Mouse (Mus musculus) liver, embryonic 14.5 days (tissue): ENCODE measurements around the gene Spcs1. TPM values are rescaled to one million over a fixed set of nuclear protein-coding genes. Genes with fewer than 3 reads are reported as not detected.

ENCODE experiments used
- ATAC-seq: fragments of 200-750 bp; cut with Nextera tagmentation; 2 replicates; pipeline ENCODE4 v1.8.0; 2017; ENCODE audit warnings: moderate number of reproducible peaks, mild to moderate bottlenecking, moderate library complexity; ENCODE audit not compliant: insufficient read depth
- DNase-seq, 3 experiments: peaks; one replicate each; pipeline ENCODE4 v3.0.0-alpha.2; 2012 to 2013; ENCODE audit warnings: low read depth in 3 of 3, low spot score in 3 of 3
- H3K27ac ChIP-seq: fragments of 300-500 bp; sonication (generic); 2 replicates; pipeline ENCODE4 v1.5.1; 2014; ENCODE audit warnings: moderate library complexity, mild to moderate bottlenecking, control low read depth, inconsistent platforms
- H3K27me3 ChIP-seq: fragments of 300-500 bp; sonication (generic); 2 replicates; pipeline ENCODE4 v1.6.1; 2014; ENCODE audit warnings: mild to moderate bottlenecking, low read length, moderate library complexity; ENCODE audit not compliant: control insufficient read depth, insufficient read depth
- H3K36me3 ChIP-seq: fragments of 300-500 bp; sonication (generic); replicated peaks from 2 replicates; pipeline ENCODE4 v1.6.1; 2014; ENCODE audit warnings: low read depth; ENCODE audit not compliant: control insufficient read depth, insufficient read depth
- H3K4me1 ChIP-seq, 2 experiments: fragments of 200-500 bp in 1 of 2; fragments of 300-500 bp in 1 of 2; sonication (generic) in 1 of 2; replicated peaks; 2 replicates each; pipeline ENCODE4 v1.6.1; 2012 to 2014; ENCODE audit warnings: antibody characterized with exemption in 1 of 2, inconsistent platforms in 1 of 2, low read length in 1 of 2; ENCODE audit not compliant: control insufficient read depth in 2 of 2, insufficient read depth in 2 of 2
- H3K4me2 ChIP-seq: fragments of 300-500 bp; sonication (generic); 2 replicates; pipeline ENCODE4 v1.6.1; 2014; ENCODE audit warnings: low read depth, mild to moderate bottlenecking, control low read depth, moderate library complexity
- H3K4me3 ChIP-seq, 2 experiments: fragments of 200-500 bp in 1 of 2; fragments of 300-500 bp in 1 of 2; sonication (generic) in 1 of 2; 2 replicates each; pipeline ENCODE4 v1.5.1; 2012 to 2014; ENCODE audit warnings: low read depth in 2 of 2, low read length in 2 of 2, mild to moderate bottlenecking in 2 of 2, control low read depth in 1 of 2, inconsistent platforms in 1 of 2, moderate library complexity in 1 of 2; ENCODE audit not compliant: insufficient read depth in 1 of 2
- H3K9ac ChIP-seq: fragments of 300-500 bp; sonication (generic); replicated peaks from 2 replicates; pipeline ENCODE4 v1.6.1; 2014; ENCODE audit warnings: mild to moderate bottlenecking, control low read depth, moderate library complexity
- H3K9me3 ChIP-seq: fragments of 300-500 bp; sonication (generic); 2 replicates; pipeline ENCODE4 v1.6.1; 2016; ENCODE audit warnings: low read length, mixed read lengths; ENCODE audit not compliant: control insufficient read depth
- CTCF ChIP-seq: IDR thresholded peaks from 2 replicates; pipeline ENCODE4 v1.5.1; 2016; ENCODE audit warnings: antibody characterized with exemption, low read depth, control low read depth
- EP300 ChIP-seq: IDR thresholded peaks from 2 replicates; pipeline ENCODE4 v1.6.1; 2016; ENCODE audit warnings: antibody characterized with exemption, low read depth
- WGBS: fragments of 180-500 bp; shearing (Covaris S2); extraction: QIAGEN DNeasy Blood & Tissue Kit; methylation state at CpG from one replicate; pipeline ENCODE4 v1.1.7; 2014; ENCODE audit not compliant: insufficient replicate concordance; 5-methylcytosine and 5-hydroxymethylcytosine counted together
- polyA plus RNA-seq, 2 experiments: library from polyadenylated mRNA; depleted of rRNA in 1 of 2; stranded (reverse) in 1 of 2; unstranded in 1 of 2; fragments of >200 nt; fragmentation: Nextera tagmentation in 1 of 2; extraction: Ambion mirVana in 1 of 2; gene quantifications; 2 replicates each; pipeline versions ENCODE4 v1.2.1 to v1.2.3; 2012 to 2014

Gene Spcs1
- polyA plus RNA-seq (2012; rRNA removed): 157 and 292 TPM in 2 replicates
- polyA plus RNA-seq (2014; fragmentation: Nextera tagmentation; extraction: Ambion mirVana): 307 and 323 TPM in 2 replicates

DNA sequence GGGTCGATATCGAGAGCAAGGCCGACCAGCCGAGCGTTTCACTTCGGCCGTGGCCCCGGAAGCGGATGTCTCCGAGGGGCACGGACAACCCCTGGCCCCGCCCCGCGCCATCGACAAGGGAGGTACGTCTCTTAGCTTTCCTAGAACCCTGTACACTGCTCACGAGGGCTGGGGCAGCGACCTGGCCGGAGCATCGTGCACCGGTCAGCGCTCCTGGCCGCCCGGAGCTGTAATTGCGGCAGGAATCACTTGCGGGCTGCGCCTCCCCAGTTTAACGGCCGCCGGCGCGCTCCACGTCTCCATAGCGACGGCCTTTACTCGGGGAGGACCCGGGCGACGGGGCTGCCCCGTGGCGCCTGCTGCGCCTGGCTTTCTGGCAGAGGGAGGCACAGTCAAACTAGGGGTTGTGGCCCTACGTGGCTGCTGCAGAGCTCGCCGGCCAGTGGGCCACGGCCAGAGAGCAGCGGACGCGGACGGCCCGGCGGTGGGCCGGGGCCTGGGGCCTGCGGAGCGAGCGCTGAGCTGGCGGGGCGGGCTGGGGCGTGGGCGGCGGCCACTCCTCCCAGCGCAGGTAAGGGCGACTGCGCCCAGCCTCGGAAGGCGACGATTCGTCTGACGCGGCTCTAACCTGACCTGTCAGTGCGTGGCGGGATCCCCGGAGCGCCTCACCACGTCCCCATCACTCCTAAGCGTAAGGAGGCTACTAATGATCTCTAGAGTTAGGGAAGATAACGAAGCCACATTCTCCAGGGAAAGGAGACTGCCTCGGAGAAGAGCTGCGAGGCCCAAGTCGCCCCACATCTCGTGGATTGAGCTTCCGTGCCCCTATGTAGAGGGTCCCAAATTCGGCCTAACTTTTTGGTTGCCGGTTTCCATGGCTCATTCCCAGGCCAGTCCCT lies at the start of gene Spcs1, which contains the start of gene Glt8d1:
TSS of gene Spcs1 (minus strand) at position 366 of the 899 bp plus-strand sequence.
TSS of gene Glt8d1 (plus strand) at position 94 of the 899 bp plus-strand sequence.
- 2% methylated on average over 82 of the region's 84 CpGs for WGBS
- TF ChIP-seq EP300: peak; percentile 19; the same call in 1 of the 2 replicates
- TF ChIP-seq CTCF: no peak
- peak within 1 kb of the TSS; percentile 78 to 80 for H3K4me3 ChIP-seq
- peaks cover 3% of the 10 kb centered on the region; the same call in 1 of the 2 replicates for H3K36me3 ChIP-seq
- no peaks in the 10 kb centered on the region for H3K9me3 ChIP-seq
- ATAC-seq (peak; percentile 88), DNase-seq (peak; percentile 61 to 71 (median 65))
- H3K9ac ChIP-seq: peak within 1 kb of the TSS; percentile 79
- H3K27me3 ChIP-seq: no peaks in the 10 kb centered on the region
- peak within 1 kb of the TSS; percentile 74 for H3K4me2 ChIP-seq
- H3K4me1 ChIP-seq: peaks cover 7 to 10% of the 10 kb centered on the region in 2 experiments
- H3K27ac ChIP-seq: peak within 1 kb of the TSS; percentile 52

DNA sequence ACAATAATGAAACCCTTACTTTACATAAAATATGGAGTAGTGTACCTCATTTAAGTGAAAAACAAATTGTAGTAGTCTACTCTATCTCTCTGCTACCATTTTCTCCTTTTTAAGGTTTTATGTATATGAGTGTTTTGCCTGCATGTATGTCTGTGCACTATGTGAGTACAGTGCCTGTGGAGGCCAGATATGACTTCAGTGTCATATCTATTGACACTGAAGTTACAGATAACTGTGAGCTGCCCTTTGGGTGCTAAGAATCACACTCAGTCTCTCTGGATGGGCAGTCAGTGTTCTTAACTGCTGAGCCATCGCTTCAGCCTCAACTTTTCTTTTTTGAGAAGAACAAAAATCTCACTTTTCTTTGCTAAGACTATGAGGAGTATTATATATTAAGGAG lies 44.3 kb upstream of the Spcs1 start:
- H3K4me2 ChIP-seq: peak overlapping the region; percentile 56
- H3K9ac ChIP-seq: no peak overlapping the region
- no peaks in the 10 kb centered on the region for H3K9me3 ChIP-seq
- peaks cover 43% of the 10 kb centered on the region for H3K36me3 ChIP-seq
- TF ChIP-seq EP300 (peak; percentile 96), CTCF (no peak)
- DNase-seq (peak; percentile 78 to 84 (median 84)), ATAC-seq (peak; percentile 100)
- 27% methylated on average over 1 of the region's 1 CpGs for WGBS
- no peaks in the 10 kb centered on the region for H3K27me3 ChIP-seq
- peak overlapping the region; percentile 91 for H3K27ac ChIP-seq
- H3K4me3 ChIP-seq: no peak overlapping the region
- H3K4me1 ChIP-seq: peaks cover 23 to 26% of the 10 kb centered on the region in 2 experiments

DNA sequence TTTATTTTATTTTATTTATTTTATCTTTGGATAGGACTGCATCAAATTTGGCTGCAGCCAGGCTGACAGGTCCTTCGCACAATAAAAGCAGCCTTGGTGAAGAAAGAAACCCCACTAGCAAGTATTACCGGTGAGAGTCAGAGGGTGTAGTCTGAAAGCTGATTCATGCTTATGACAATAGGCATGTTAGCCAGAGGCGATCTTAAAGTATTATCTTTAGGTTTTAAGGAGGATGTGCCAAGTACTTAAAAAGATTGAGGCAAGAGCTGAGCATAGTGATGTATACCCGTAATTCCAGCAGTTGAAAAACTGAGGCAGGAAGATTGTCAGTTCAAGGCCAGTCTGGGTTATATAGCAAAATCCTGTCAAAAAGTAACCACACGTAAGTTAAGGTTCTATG lies 43.8 kb upstream of the Spcs1 start:
- Histone ChIP-seq H3K27me3 (no peaks in the 10 kb centered on the region), H3K36me3 (peaks cover 42% of the 10 kb centered on the region), H3K4me3 (no peak overlapping the region), H3K9me3 (no peaks in the 10 kb centered on the region), H3K4me2 (peak overlapping the region; percentile 42), H3K4me1 (peaks cover 23 to 26% of the 10 kb centered on the region in 2 experiments), H3K27ac (peak overlapping the region; percentile 91), H3K9ac (peak overlapping the region; percentile 38)
- TF ChIP-seq EP300 (no peak), CTCF (no peak)
- no peak for DNase-seq
- 50% methylated on average over 5 of the region's 5 CpGs for WGBS
- ATAC-seq: peak; percentile 68; the same call in 1 of the 2 replicates

DNA sequence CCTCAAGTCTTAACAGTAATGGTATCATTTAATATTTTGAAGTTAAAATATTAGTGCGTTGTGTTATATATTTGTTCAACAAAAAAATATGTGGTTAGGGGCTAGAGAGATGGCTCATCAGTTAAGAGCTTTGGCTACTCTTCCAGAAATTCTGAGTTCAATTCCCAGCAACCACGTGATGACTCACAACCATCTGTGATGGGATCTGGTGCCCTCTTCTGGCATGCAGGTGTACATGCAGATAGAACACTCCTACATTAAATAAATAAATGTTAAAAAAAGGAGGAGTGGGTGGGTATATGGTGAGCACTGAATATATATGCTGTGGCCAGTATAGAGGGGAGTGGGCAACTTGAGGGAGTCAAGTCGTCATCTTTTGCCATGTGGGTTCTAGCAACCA lies 24.3 kb upstream of the Spcs1 start:
- H3K36me3 ChIP-seq: peaks cover 64% of the 10 kb centered on the region
- H3K27ac ChIP-seq: no peak overlapping the region
- H3K4me1 ChIP-seq: peaks cover 3 to 7% of the 10 kb centered on the region in 2 experiments; a peak in 3 of 4 replicates
- no peak overlapping the region for H3K4me3 ChIP-seq
- H3K9me3 ChIP-seq: no peaks in the 10 kb centered on the region
- H3K27me3 ChIP-seq: no peaks in the 10 kb centered on the region
- ATAC-seq (no peak), DNase-seq (no peak)
- WGBS: 67% methylated on average over 3 of the region's 3 CpGs
- no peak overlapping the region for H3K9ac ChIP-seq
- TF ChIP-seq CTCF: peak; percentile 75
- 0 out of 2 replicates have a peak, but pooled peaks have one; percentile 14 for TF ChIP-seq EP300
- no peak overlapping the region for H3K4me2 ChIP-seq

DNA sequence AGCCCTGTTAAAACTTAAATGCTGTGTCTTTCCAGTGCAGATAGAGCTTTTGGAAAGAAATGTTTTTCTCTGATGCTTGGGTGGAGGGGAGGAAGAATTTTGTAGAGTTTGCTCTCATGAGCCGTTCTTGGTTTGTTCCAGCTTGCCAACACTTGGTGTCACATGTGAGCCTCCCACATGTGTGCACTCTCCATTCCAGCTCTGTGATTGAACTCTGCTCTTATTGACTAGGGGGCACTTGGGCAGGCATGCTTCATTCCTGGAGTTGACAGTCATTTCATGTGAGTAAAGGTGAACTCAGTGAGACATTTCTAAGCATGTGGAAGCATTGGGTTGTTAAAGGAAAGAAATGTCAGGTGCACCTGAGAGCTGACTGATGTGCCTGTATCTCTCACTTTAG lies 21.1 kb upstream of the Spcs1 start:
- peaks cover 43% of the 10 kb centered on the region for H3K36me3 ChIP-seq
- TF ChIP-seq CTCF (0 out of 2 replicates have a peak, but pooled peaks have one; percentile 12), EP300 (no peak)
- H3K9me3 ChIP-seq: no peaks in the 10 kb centered on the region
- H3K4me3 ChIP-seq: no peak overlapping the region
- H3K27ac ChIP-seq: no peak overlapping the region
- 46% methylated on average over 1 of the region's 1 CpGs for WGBS
- ATAC-seq (no peak), DNase-seq (no peak)
- H3K9ac ChIP-seq: no peak overlapping the region
- no peaks in the 10 kb centered on the region for H3K27me3 ChIP-seq
- H3K4me2 ChIP-seq: no peak overlapping the region; the same call in 1 of the 2 replicates
- H3K4me1 ChIP-seq: peaks cover 12 to 19% of the 10 kb centered on the region in 2 experiments
